Mouse (Mus musculus): ENCODE data around the gene Tnrc6b. TPM values are rescaled to one million over a fixed set of nuclear protein-coding genes. Genes with fewer than 3 reads are reported as not detected.
A peak's percentile ranks its signal among the peaks of the same experiment; 100 is the strongest.

Tnrc6b gene
- total RNA-seq (2021): 100 to 1,000 TPM in 1 of 2 experiments, 10 to 100 TPM in 1; 86.8 to 117 TPM

DNA sequence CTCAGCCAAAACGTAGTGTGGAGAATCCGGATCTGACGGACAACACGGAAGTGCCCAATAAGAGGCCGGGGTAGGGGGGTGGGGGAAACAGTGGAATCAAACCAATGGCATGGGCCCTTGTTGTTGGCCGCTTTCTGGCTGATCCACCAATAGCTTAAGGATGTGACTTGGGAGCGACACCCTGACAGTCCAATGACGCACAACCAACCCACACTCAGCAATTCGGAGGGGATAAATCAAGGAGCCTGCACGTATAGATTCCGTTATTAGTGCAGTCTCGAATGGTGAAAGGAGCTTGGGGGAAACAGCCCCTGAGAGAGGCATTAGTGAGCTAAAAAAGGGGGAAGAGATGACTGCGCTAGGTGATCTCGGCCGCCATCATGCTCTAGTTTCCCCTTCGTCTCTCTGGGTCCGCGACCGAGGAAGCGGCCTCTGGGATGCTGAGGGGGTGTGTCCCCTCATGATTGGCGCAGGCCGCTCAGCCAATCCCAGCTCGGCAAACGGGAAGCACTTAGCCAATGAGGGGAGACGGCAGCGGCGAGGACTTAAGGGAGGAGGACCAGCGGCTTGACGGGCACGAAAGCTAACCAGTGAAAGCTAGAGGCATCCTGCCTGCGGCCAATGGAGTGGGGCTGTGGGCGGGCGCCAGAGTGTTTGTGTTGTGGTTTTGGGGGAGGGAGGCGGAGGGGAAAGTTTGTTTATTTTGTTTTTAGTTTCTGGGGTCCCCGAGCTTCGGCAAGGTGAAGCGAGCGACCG is at the start of gene Tnrc6b:
Gene Tnrc6b (plus strand): TSS at position 706 of the 756 bp plus-strand sequence.
- peak; percentile 90 to 97 for DNase-seq (ENCODE audit: extremely low spot score in 1 of 2, low spot score in 1 of 2)

DNA sequence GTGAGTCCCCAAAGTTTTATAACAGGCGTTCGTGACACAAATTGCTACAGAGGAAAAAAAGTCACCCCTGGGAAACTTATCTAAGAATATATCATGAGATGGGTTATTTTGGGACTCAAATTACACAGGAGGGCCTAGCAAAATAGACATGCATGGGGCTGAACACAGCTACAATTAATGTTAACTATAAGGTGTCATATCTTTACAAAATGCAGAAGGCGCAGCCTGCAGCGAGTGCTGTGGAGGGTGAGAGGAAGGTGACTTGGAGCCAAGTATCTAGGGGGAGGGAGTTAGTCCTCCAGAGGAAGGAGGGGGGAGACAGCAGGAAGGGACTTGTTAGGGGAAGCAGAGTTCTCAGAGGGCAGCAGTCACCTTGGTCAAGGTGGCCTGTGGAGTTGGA is 46.7 kb upstream of the Tnrc6b start:
- DNase-seq (ENCODE audit: extremely low spot score in 1 of 2, low spot score in 1 of 2): no peak

DNA sequence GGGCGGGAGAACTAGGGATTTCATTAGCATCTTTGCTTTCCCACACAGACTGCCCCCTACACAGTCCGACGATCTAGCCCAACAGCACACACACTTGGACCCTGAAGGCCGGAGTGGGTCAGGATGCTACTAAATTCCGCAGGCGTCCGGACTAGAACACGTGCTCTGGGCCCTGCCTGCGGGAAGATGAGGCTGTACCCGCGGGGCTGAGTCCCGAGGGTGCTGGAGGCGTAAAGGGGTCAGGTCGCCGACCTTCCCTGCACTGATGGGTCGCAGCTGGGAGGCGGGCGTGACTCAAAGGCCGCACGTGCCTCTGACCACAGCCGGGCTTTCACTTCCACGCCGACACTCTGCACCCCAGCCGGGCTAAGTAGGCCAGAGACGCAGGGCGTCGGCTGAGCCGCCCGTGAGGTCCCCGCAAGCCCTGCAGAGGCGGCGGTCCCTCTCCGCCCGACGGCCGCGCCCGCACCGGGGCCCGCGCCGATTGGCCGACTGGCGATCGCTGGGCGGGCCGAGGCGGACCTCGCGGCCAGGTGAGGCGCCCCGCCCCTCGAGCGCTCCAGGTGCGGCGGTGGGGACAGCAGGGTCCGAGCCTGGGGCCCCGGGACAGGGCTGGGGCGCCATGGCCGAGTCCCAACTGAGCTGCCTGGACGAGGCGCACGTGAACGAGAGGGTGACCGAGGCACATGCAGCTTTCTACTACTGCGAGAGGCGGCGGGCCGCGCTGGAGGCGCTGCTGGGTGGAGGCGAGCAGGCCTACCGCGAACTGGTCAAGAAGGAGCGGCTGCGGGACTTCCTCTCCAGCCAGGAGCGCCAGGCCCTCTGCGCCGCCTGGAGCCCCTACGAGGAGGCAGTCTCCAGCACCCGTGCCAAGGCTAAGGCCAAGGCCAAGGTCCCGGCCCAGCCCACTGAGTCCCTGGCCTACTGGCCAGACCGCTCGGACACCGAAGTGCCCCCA is 39.5 kb upstream of the Tnrc6b start, which contains the start of gene Fam83f:
Gene Fam83f (plus strand): TSS at position 553 of the 958 bp plus-strand sequence.
- no peak for DNase-seq (ENCODE audit: extremely low spot score in 1 of 2, low spot score in 1 of 2)

DNA sequence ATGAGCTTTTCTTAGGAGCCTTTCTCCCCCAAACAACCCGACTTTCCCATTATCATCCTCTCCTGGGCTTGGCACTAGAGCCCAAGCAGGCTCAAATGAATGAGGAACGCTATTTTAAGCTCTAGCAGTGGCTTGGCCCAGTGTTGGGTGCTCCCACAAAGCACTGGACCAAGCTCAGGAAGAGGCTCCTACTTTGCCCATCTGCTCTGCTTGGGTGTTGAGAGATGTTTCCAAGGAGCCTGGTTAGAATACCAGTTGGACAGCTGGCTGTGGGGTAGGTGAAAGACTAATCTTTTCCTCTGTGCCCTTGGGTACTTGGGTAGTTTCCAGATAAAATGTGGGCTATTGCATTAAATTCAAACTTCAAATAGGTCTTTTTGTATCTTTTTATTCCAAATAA is 38.3 kb upstream of the Tnrc6b start:
- DNase-seq (ENCODE audit: extremely low spot score in 1 of 2, low spot score in 1 of 2): no peak

DNA sequence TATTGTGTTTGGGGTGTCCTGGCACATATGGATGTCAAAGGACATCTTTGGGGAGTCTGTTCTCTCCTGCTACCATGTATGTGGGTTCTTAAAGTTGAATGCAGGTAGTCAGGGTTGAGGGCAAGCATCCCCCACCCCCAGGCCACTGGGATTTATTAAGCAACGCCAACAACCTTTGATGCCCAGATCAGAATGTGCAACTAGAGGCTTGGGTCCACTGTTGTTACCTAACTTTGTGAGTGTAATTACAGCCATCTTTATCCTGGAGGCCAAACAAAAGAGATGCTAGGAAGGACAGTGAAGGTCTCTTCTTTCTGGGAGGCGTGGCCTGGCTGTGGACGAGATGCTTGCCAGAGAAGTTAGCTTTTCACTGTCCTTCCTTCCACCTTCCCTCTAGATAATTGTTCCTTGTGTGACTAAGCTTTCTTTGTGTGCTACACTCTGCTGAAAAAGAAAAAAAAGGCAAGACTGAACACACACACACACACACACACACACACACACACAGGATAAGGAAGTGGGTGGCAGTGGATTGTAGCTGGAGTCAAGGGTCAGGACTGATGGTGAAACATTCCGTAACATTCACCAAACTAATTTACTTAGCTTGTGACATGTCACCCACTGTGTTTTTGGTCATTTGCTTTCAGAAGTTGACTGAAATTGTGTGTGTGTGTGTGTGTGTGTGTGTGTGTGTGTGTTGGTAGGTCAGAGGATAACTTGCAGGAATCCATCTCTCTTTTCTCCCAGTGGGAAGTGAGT is 37.6 kb upstream of the Tnrc6b start:
- DNase-seq (ENCODE audit: extremely low spot score in 1 of 2, low spot score in 1 of 2): no peak

DNA sequence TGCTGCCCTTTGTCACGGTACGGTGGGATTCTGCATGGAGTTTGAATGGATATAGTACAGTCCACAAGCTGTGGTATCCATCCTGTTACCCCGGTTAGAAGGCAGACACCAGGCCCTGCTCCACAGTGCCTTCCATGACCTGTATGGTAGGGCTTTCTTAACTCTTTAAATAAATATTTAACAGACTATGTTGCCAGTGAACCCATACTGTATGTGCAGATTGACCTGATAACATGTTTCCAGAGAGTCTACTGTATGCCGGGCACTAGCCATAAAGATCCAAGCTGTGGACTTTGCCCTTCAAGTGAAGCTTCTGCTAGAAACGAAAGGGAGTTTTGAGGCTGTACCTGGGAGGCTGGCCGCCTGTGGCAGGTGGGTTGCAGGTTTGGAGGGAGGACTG is 36.4 kb upstream of the Tnrc6b start:
- no peak for DNase-seq (ENCODE audit: extremely low spot score in 1 of 2, low spot score in 1 of 2)

DNA sequence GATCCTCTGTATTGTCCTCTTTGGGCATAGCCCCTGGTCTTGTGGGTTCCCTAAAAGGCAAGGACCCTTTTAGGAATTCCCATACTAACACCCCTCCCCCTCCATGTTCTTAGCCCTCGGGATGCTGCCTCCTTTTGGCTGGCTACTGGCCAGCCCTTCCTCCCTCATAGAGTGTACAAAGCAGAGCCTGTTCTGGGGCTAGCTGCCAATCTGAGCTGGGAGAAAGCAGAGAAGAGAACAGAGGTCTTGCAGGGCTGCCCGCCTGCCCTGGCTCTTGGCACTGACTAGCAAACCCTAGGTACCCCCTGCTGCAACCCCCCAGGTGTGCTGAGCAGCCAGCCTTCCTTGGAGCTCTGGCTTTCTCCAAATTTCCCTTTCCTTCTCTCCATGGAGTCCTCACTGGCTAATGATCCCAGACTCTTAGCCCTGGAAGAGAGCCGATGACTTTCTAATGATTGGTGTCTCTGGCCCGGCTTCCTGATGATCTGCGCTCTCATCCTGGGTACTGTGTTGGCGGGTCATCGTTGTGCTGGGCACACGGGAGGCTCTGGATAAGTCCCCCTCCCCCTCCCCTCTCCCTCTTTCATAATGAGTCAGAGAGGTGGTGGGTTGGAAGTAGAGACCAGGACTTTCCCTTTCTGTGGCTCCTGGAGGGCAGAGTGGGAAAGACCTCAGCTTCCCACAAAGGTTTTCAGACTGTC is 31.4 kb upstream of the Tnrc6b start:
- DNase-seq (ENCODE audit: extremely low spot score in 1 of 2, low spot score in 1 of 2): peak in 1 of 2 experiments; percentile 49

DNA sequence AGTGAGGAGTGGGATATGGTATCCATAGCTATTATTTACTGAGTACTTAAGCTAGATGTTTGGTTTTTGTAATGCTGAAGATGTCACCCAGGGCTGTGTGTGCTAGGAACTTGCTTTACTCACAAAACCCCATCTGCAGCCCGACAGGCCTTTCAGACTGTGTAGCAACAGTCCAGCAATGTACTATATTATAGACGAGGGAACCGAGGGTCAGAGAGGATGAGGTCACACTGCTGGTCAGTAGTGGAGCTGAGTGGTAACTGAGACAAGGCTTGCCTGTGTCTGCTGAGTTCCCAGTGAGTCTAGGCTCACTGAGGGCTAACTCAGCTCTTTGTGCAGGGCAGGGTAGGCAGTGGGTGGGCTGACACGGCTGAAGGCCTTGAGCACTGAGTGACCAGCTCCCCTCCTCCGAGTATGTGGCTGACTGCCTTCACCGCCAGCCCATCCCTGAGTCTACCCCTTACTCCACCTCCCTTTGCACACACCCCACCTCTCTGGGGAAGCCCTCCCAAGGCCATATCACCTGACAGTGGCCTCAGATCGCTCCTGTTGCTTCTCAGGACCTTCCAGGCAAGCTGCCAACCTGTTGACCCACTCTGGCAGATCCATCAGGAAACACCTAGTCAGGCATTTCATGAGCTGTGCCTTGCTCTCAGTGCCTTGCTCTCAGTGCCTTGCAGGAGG is 30.6 kb upstream of the Tnrc6b start:
- DNase-seq (ENCODE audit: extremely low spot score in 1 of 2, low spot score in 1 of 2): no peak

DNA sequence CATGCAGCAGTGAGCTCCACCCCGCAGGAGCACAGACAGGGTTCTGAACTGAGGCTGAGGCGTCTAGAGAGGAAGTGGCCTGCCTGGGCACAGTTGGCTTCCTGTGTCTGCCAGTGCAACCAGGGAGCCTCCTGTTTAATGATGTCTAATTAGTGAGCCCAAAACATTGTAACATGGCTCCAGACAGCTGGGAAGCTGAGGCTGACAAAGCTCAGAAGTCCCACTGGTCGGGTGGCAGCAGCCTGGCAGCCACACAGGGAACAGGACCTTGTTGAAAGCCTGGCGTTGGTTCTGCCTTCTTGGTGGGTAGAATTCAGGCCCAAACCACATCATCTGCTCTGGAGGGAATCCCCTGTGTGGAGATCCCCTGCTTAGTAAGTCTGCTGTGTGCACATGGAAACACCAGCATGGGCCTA is 29.6 kb upstream of the Tnrc6b start:
- no peak for DNase-seq (ENCODE audit: extremely low spot score in 1 of 2, low spot score in 1 of 2)

DNA sequence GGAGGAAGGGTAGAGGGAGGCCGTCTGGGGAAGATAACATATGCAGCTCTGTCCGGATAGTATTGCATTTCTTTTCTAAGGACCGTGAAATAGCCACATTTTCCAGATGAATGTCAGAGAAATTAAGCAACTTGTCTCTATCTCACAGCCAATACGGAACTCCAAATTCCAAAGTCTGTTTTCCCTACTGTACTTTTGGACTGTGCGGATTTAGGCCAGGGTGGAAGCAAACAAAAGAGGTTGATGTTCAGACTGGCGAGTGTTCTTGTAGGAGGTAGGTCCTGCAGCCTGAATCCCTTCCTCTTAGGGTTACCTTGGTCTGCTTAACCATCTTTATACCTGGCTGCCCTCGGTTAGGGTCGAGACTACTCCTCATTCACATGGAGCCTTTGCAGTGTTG is 28.8 kb upstream of the Tnrc6b start:
- DNase-seq (ENCODE audit: extremely low spot score in 1 of 2, low spot score in 1 of 2): no peak

DNA sequence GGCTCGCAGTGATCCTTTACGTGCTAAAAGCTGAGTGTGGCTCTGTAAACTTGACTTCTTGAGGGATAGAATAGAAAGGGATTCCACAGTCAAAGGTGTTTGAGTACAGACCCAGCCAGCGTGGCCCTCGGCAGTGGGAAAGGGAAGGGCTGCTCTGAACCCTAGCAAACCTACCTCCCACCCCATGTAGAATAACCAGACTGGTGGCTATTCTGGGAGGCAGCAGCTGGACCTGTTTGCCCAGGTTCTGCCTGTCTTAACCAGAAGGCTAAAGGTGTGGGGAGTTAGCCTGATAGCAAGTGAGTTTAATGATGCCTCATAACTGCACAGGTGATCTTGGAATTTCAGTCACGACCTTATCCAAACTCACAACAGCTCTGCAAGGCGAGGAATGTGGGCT is 28.0 kb upstream of the Tnrc6b start:
- DNase-seq (ENCODE audit: extremely low spot score in 1 of 2, low spot score in 1 of 2): no peak

DNA sequence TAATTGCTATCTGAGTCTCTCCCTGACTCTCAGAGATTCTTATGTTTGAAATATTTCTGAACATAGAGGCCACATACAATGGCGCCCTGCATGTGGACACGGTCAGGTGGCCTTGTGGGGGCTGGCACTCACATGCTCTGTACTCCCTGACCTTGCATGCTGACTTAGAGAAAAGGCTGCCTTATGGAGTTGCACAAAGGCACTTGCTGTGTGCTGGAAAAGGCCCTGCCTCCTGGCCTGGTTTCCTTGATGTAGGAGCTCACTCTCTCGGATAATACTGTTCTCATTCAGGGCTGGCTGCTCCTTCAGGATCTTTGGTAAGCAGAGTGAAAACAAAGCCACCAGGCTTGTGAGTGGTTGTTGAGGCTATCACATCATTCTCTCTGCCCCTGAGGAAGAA is 27.1 kb upstream of the Tnrc6b start:
- DNase-seq (ENCODE audit: extremely low spot score in 1 of 2, low spot score in 1 of 2): no peak

DNA sequence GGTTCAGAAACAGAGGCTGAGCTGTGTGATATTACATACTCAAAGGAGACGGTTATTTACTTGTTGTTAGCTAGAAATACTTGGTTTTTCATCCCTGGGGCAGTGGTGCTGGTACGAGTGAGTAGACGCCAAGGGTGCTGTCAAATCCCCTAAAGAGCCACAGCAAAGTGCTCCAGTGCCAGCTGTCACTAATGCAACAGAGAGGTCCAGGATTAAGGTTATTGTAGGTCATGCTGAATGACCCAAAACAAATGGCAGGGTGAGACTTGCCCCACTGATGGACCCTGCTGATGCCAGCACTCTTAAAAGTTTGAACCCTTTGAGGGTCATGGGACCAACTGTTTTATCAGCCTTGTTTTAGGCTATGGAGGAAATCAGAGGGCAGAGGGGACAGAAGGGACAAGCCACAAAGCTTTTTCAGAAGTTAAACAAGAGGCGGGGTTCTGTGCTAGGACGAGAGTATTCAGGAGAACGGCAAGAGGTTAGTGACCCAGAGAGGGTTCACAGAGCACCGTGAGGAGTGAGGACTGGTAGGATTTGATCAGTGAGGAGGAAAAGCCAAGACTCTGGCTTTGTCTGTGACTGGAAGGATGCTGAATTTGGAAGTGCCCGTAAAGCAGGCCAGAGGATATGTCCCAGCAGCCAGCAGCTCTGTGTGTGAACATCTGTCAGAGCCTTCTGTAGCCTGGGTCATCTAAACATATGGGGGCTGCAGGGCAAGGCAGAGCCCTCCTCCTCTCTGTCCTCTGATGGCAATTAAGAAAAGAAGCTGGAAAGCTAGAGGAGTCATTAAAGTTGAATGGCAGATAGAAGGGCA is 26.1 kb upstream of the Tnrc6b start:
- no peak for DNase-seq (ENCODE audit: extremely low spot score in 1 of 2, low spot score in 1 of 2)

DNA sequence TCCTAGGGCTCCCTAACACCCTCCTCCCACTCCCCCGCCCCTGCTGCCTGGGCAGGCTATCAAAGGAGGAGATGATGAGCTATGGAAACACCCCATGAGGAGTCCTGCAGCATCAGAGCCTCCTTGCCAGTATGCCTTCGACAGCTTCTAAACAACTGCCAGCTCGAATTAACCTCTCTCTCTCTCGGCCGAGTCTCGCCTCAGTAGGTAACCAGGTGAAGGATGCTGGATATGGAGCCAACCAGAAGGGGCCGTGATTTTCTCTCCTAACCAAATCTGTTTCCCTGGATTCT is 25.6 kb upstream of the Tnrc6b start:
- no peak for DNase-seq (ENCODE audit: extremely low spot score in 1 of 2, low spot score in 1 of 2)

DNA sequence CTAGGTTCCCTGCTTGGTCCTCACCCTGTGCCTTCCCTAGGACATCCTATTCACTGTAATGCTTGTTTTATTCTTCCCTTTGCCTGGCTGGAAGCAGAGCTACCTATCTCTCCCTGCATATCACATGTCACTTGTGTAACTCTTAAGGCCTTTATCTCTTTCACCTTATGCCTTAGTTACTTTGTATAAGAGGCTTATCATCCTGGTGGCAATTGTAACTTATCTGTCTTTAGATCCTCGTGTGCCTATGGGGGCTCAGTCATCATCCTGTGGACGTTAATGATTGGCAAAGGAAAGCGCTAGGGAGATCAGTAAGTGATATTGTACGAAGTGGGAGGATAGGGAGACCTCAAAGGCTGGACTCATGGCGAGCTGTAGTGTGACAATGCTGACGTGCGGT is 22.6 kb upstream of the Tnrc6b start:
- DNase-seq (ENCODE audit: extremely low spot score in 1 of 2, low spot score in 1 of 2): no peak

DNA sequence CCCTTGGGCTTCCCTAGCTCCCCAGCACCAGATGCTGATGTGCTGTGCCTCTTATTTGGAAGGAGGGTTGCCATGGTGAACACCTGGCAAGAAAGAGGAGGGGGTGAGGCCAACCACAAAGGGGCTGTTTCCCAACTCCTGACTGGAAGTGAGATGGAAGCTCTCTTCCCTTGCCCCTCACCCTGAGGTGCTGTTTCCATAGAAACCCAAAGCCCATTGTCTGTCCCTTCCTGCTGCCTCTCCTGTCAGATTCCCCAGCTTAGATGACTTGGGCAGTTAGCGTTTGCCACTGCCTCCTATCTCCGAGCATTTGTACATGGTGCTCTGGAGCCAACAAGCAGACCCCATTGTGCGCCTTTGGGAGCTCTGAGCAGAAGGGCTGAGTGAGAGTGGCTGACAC is 17.6 kb upstream of the Tnrc6b start:
- no peak for DNase-seq (ENCODE audit: extremely low spot score in 1 of 2, low spot score in 1 of 2)

DNA sequence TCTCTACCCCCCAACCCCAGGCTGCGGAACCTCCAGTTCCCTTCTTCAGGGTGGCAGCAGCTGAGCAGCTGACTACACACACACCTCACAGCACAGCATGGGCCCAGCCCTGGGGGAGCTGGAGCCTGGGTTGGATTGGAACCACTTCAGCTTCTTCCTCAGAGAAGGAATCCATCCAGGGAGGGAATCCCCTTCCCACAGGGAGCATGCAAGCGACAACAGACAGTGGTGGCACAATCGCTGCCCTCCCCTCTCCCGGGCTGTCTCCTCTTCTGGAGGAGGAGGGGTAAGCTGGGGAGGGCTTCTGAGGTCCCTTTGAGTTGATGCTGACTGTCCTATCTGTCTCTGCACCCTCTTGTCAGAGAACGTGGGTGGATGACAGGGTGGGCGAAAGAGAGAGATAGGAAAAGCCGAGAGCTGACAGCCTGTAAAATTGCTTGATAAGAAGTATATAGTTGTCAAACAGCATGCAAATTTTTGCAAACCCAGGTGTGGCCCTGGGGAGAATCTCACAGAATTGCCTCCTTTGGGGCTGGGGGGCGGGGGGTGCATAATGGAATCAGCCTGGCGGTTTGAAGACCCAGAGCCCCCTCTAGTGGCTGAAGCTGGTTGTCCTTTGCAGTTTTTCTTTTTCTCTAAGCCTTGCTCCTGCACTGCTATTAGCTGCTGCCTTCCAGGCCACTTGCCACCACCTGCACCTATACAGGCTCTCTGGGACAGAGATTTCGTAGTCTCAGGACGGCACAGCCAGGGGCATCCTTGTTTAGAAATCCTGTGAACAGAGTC is 16.8 kb upstream of the Tnrc6b start:
- peak; percentile 76 to 93 for DNase-seq (ENCODE audit: extremely low spot score in 1 of 2, low spot score in 1 of 2)

DNA sequence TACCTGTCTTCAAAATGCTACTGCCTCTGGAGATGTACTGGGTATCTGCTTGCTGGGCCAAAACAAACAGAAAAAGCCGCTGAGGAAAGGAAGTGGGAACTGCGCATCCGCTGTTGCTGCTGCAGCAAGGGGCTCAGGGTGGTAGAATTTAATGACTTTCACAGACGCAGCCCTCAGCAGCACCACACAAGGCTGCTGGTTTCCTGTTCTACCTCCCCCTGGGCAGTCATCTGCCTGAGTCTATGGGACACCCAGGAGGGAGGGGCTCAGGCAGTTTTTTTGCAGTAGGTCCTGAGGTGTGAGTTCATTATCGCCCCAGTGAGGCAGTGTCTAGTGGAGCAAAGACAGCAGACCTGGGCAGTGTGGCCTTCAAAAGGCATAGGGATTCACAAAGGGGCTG is 13.5 kb upstream of the Tnrc6b start:
- DNase-seq (ENCODE audit: extremely low spot score in 1 of 2, low spot score in 1 of 2): no peak
